14 mouse cellular contexts compared by ENCODE assay signal in genomic region chrX:95935481-95935880, GRCm38 (mm10).
"Had no signal": no experiment of that assay in that cellular context is flagged by ENCODE, and none has a peak within 500 bp of the region (broad histone marks: within the 10 kb centered on the region; RNA-seq: fewer than 3 reads in every experiment).

No protein-coding gene starts in this region.

- H3K27me3 ChIP-seq: liver, embryonic 13.5 days; lung, embryonic 15.5 days; midbrain, embryonic 13.5 days had no signal

- H3K4me3 ChIP-seq: kidney, embryonic 15.5 days; limb, embryonic 12.5 days; liver, embryonic 13.5 days; lung, embryonic 15.5 days; midbrain, embryonic 13.5 days had no signal

- H3K27ac ChIP-seq: kidney, embryonic 15.5 days; limb, embryonic 12.5 days; liver, embryonic 13.5 days; lung, embryonic 15.5 days; midbrain, embryonic 13.5 days; stomach, postnatal 0 days had no signal

- H3K4me2 ChIP-seq: kidney, embryonic 15.5 days; limb, embryonic 12.5 days; liver, embryonic 13.5 days; lung, embryonic 15.5 days; midbrain, embryonic 13.5 days had no signal

- DNase-seq: kidney, postnatal 14 days; layer of hippocampus, postnatal 36 days; liver; liver, embryonic 13.5 days; liver, postnatal 0 days; lung, postnatal 14 days; right cerebral cortex, adult 18-20 months; right cerebral cortex, postnatal 25 days; thymus, postnatal 4 days had no signal

- ATAC-seq: liver, postnatal 0 days; midbrain, embryonic 13.5 days had no signal

- H3K4me1 ChIP-seq: kidney, embryonic 15.5 days; limb, embryonic 12.5 days; liver, embryonic 13.5 days; lung, embryonic 15.5 days; midbrain, embryonic 13.5 days had no signal

- H3K9me3 ChIP-seq: kidney, embryonic 15.5 days; limb, embryonic 12.5 days; liver, embryonic 13.5 days; lung, embryonic 15.5 days; midbrain, embryonic 13.5 days had no signal

- H3K9ac ChIP-seq: kidney, embryonic 15.5 days; limb, embryonic 12.5 days; liver, embryonic 13.5 days; liver, postnatal 0 days; lung, embryonic 15.5 days; midbrain, embryonic 13.5 days had no signal
